Mouse (Mus musculus): ENCODE results near the gene Selenbp1.

DNA sequence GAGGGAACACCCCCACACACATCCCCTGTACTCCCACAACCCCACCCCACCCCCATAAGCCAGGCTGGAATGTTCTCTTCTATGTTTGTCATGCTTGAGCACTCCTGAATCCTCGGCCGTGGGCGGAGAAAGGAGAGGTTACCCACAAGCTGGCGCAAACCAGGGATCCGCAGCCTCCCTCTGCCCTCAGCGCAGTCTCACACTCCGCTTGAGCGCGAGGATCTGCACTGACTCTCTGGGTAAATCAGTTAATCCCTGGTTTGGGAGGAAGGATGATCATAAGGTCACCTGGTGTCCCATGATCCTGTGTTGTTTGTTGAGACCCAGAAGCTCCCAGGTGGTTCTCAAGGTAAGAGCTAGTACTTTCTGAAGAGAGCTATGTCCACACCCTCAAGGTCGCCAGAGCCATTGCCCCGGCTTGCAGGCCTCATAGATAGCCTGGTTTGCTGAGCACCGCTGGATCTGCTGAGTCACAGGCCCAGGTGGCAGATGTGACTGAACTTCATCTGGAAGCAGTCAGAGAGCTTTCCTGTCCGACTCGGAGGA is 15.0 kb upstream of the Selenbp1 start:
- TF ChIP-seq CTCF (IDR thresholded peaks at IDR 0.05) (no peak), POLR2A (IDR thresholded peaks at IDR 0.05; ENCODE audit: insufficient read depth, low read depth, low read length) (no peak)

Data from heart, adult 2 months (tissue).